Mouse (Mus musculus) T-helper 17 cell (primary cell): Measurements from ENCODE around the gene Igf2r.
"Not testable (repeated sequence)": the region's sequence is repeated elsewhere in the genome, so short reads cannot be mapped to it uniquely, and the experiment has no call there.

Experiments
- in situ Hi-C, 2 experiments: fragments of 300-600 bp; cut with MboI, MseI; formaldehyde crosslinking; loops; 1 replicate in 1 of 2; 2 replicates in 1 of 2; pipeline ENCODE4 v1.15.1; 2025; ENCODE audit warnings: high pct_unique_total_duplicates in 2 of 2

The Igf2r gene

GRCm38 (mm10) chr17:12674980-12675379 is 94.5 kb downstream of the Igf2r start:
- in situ Hi-C loops: not testable (repeated sequence)

- in situ Hi-C loops: no loop called here
Observed at GRCm38 (mm10) chr17:12673871-12674270, 95.6 kb downstream of the Igf2r start.

- in situ Hi-C loops: no loop called here
Observed at GRCm38 (mm10) chr17:12672285-12672790, 97.1 kb downstream of the Igf2r start.

- in situ Hi-C loops: no loop called here
Observed at GRCm38 (mm10) chr17:12671029-12671605, 98.3 kb downstream of the Igf2r start.

- in situ Hi-C loops: loop anchor here in 1 of 2 experiments (10.0 kb wide), 1 partner anchor 255 kb away; no protein-coding TSS in a partner anchor
Observed at GRCm38 (mm10) chr17:12669363-12669679, 100.1 kb downstream of the Igf2r start.

GRCm38 (mm10) chr17:12668478-12669362 is 100.7 kb downstream of the Igf2r start:
- in situ Hi-C loops: loop anchor here in 1 of 2 experiments (10.0 kb wide), 1 partner anchor 254 kb away; no protein-coding TSS in a partner anchor

GRCm38 (mm10) chr17:12664156-12664555 is 105.3 kb downstream of the Igf2r start:
- in situ Hi-C loops: loop anchor here in 1 of 2 experiments (5.0 to 10.0 kb wide), 2 partner anchors 153 to 249 kb away; no protein-coding TSS in a partner anchor

- in situ Hi-C loops: loop anchor here in 1 of 2 experiments (5.0 to 10.0 kb wide), 2 partner anchors 157 to 246 kb away; no protein-coding TSS in a partner anchor
Observed at GRCm38 (mm10) chr17:12660572-12661260, 108.7 kb downstream of the Igf2r start.

GRCm38 (mm10) chr17:12659233-12659632 is 110.2 kb downstream of the Igf2r start:
- in situ Hi-C loops: loop anchor here in 1 of 2 experiments (5.0 kb wide), 1 partner anchor 122 kb away; no protein-coding TSS in a partner anchor

GRCm38 (mm10) chr17:12658784-12659183 is 110.7 kb downstream of the Igf2r start:
- in situ Hi-C loops: loop anchor here in 1 of 2 experiments (5.0 kb wide), 1 partner anchor 121 kb away; no protein-coding TSS in a partner anchor

GRCm38 (mm10) chr17:12655826-12656225 is 113.6 kb downstream of the Igf2r start:
- in situ Hi-C loops: loop anchor here in 1 of 2 experiments (5.0 kb wide), 1 partner anchor 119 kb away; no protein-coding TSS in a partner anchor

GRCm38 (mm10) chr17:12654061-12654460 is 115.4 kb downstream of the Igf2r start:
- in situ Hi-C loops: no loop called here

GRCm38 (mm10) chr17:12652604-12653003 is 116.9 kb downstream of the Igf2r start:
- in situ Hi-C loops: no loop called here

- in situ Hi-C loops: no loop called here
Observed at GRCm38 (mm10) chr17:12645461-12645860, 124.0 kb downstream of the Igf2r start.

- in situ Hi-C loops: no loop called here
Observed at GRCm38 (mm10) chr17:12641087-12641486, 128.4 kb downstream of the Igf2r start.

- in situ Hi-C loops: loop anchor here in 1 of 2 experiments (10.0 kb wide), 1 partner anchor 575 kb away; no protein-coding TSS in a partner anchor
Observed at GRCm38 (mm10) chr17:12639585-12639984, 129.9 kb downstream of the Igf2r start.

GRCm38 (mm10) chr17:12634814-12635213 is 134.7 kb downstream of the Igf2r start:
- in situ Hi-C loops: loop anchor here in 1 of 2 experiments (10.0 kb wide), 1 partner anchor 570 kb away; no protein-coding TSS in a partner anchor
